Mouse (Mus musculus) lung, adult 2 months (tissue): ENCODE measurements around the gene Tmem40.

Source experiments
- CTCF ChIP-seq: fragments of 200-500 bp; IDR thresholded peaks from 2 replicates; pipeline ENCODE4 v1.5.1; 2011; ENCODE audit warnings: mild to moderate bottlenecking, low read length, control low read depth; ENCODE audit not compliant: insufficient read depth
- POLR2A ChIP-seq: fragments of 200-500 bp; IDR thresholded peaks from 2 replicates; pipeline ENCODE4 v1.6.1; 2011; ENCODE audit warnings: low read depth, mild to moderate bottlenecking, control low read depth, low read length, borderline replicate concordance; ENCODE audit errors: extremely low read depth

DNA sequence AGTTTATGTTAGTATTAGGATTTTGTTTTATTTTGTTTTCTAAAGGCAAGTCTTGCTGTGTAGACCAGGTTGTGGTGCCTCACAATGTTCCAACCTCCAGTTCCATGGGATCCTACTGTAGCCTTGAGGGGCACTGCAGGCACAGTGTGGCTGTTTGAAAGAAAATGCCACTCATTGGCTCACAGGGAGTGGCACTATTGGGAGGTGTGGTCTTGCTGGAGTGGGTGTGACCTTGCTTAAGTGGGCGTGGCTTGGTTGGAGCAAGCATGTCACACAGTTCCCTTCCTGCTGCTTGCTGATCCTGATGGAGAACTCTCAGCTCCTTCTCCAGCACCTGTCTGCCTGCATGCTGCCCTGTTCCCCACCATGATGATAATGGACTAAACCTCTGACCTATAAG, 18.6 kb downstream of the Tmem40 start:
- TF ChIP-seq CTCF, result no peak
- TF ChIP-seq POLR2A, result no peak
